Mouse (Mus musculus) frontal cortex, postnatal 14 days (tissue): ENCODE measurements around the gene Sfi1.
"Not testable (repeated sequence)": the region's sequence is repeated elsewhere in the genome, so short reads cannot be mapped to it uniquely, and the experiment has no call there.

Experiments
- DNase-seq, 2 experiments: peaks; one replicate each; pipeline ENCODE4 v3.0.0; 2022; ENCODE audit warnings: low spot score in 2 of 2

Sfi1 gene

GRCm38 (mm10) chr11:3145359-3146165 is 47.7 kb downstream of the Sfi1 start:
- not testable (repeated sequence) for DNase-seq

- not testable (repeated sequence) for DNase-seq
These were observed 49.3 kb downstream of the Sfi1 start for GRCm38 (mm10) chr11:3143984-3144383.

GRCm38 (mm10) chr11:3142413-3142812 is 50.9 kb downstream of the Sfi1 start:
- peak; percentile 85 for DNase-seq

GRCm38 (mm10) chr11:3140967-3141535 is 52.2 kb downstream of the Sfi1 start:
- not testable (repeated sequence) for DNase-seq

GRCm38 (mm10) chr11:3138323-3138722 is 54.9 kb downstream of the Sfi1 start:
- not testable (repeated sequence) for DNase-seq

- peak in 1 of 2 experiments; percentile 60 for DNase-seq
These were observed 56.0 kb downstream of the Sfi1 start for GRCm38 (mm10) chr11:3137279-3137678.

- DNase-seq, result not testable (repeated sequence)
These were observed 57.3 kb downstream of the Sfi1 start for GRCm38 (mm10) chr11:3135956-3136355.

GRCm38 (mm10) chr11:3135391-3135790 is 57.9 kb downstream of the Sfi1 start:
- not testable (repeated sequence) for DNase-seq

GRCm38 (mm10) chr11:3133360-3133759 is 59.9 kb downstream of the Sfi1 start:
- DNase-seq, result not testable (repeated sequence)

GRCm38 (mm10) chr11:3132957-3133356 is 60.3 kb downstream of the Sfi1 start:
- DNase-seq, result not testable (repeated sequence)

GRCm38 (mm10) chr11:3132001-3132400 is 61.3 kb downstream of the Sfi1 start:
- DNase-seq, result peak; percentile 79

GRCm38 (mm10) chr11:3129852-3130251 is 63.4 kb downstream of the Sfi1 start:
- peak; percentile 84 to 86 for DNase-seq

- not testable (repeated sequence) for DNase-seq
These were observed 64.0 kb downstream of the Sfi1 start for GRCm38 (mm10) chr11:3129276-3129675.

- not testable (repeated sequence) for DNase-seq
These were observed 65.9 kb downstream of the Sfi1 start for GRCm38 (mm10) chr11:3127303-3127795.

GRCm38 (mm10) chr11:3126478-3127302 is 66.6 kb downstream of the Sfi1 start:
- peak; percentile 97 to 99 for DNase-seq

GRCm38 (mm10) chr11:3125922-3126321 is 67.3 kb downstream of the Sfi1 start:
- not testable (repeated sequence) for DNase-seq

- DNase-seq, result not testable (repeated sequence)
These were observed 68.1 kb downstream of the Sfi1 start for GRCm38 (mm10) chr11:3124932-3125810.

GRCm38 (mm10) chr11:3114403-3114802 is 78.9 kb downstream of the Sfi1 start:
- DNase-seq, result no peak

GRCm38 (mm10) chr11:3106154-3106553 is 87.1 kb downstream of the Sfi1 start:
- no peak for DNase-seq

- DNase-seq, result no peak
These were observed 88.0 kb downstream of the Sfi1 start for GRCm38 (mm10) chr11:3105261-3105731.
